Mouse (Mus musculus) kidney, adult 2 months (tissue): ENCODE measurements around the gene Tcf20.

Experiments used
- CTCF ChIP-seq: fragments of 200-500 bp; conservative IDR thresholded peaks from 2 replicates; pipeline ENCODE4 v1.5.1; 2011; ENCODE audit warnings: low read depth, mild to moderate bottlenecking, control low read depth, low read length, moderate library complexity, mixed read lengths; ENCODE audit not compliant: insufficient read depth, insufficient read length
- POLR2A ChIP-seq: fragments of 200-500 bp; IDR thresholded peaks from one replicate; pipeline ENCODE4 v1.6.1; 2011; ENCODE audit warnings: low read depth, low read length, control low read depth

GRCm38 (mm10) chr15:82920895-82921515 lies 66.7 kb downstream of the Tcf20 start:
- TF ChIP-seq CTCF = no peak
- TF ChIP-seq POLR2A = no peak
